Mouse (Mus musculus) C2C12 (cell line): ENCODE measurements around the gene Capzb.

Source experiments
- CTCF ChIP-seq: IDR thresholded peaks from one replicate; pipeline ENCODE4 v1.5.1; 2011; ENCODE audit not compliant: control insufficient read depth, insufficient read depth, insufficient read length
- MAX ChIP-seq: IDR thresholded peaks from one replicate; pipeline ENCODE4 v1.6.1; 2011; ENCODE audit warnings: mild to moderate bottlenecking, control low read depth
- MYOD1 ChIP-seq: IDR thresholded peaks from one replicate; pipeline ENCODE4 v1.6.1; 2011; ENCODE audit warnings: low read depth; ENCODE audit not compliant: control insufficient read depth, insufficient read length
- MYOG ChIP-seq: IDR thresholded peaks from one replicate; pipeline ENCODE4 v1.6.1; 2011; ENCODE audit not compliant: control insufficient read depth, insufficient read length; ENCODE audit errors: extremely low read depth

GRCm38 (mm10) chr4:139271562-139271961 lies 78.9 kb downstream of the Capzb start:
- TF ChIP-seq MYOG (no peak), CTCF (no peak), MYOD1 (no peak), MAX (no peak)
